Mouse (Mus musculus) liver, postnatal 0 days (tissue): Measurements from ENCODE around the gene Cep104. TPM values are rescaled to one million over a fixed set of nuclear protein-coding genes. Genes with fewer than 3 reads are reported as not detected.

Experiments
- ATAC-seq: fragments of 200-750 bp; cut with Nextera tagmentation; 2 replicates; pipeline ENCODE4 v1.8.0; 2017; ENCODE audit warnings: mild to moderate bottlenecking, moderate library complexity
- DNase-seq: peaks from one replicate; pipeline ENCODE4 v3.0.0-alpha.2; 2016
- H3K27ac ChIP-seq: fragments of 300-500 bp; sonication (generic); 2 replicates; pipeline ENCODE4 v1.5.1; 2014; ENCODE audit warnings: antibody characterized with exemption, moderate library complexity, mild to moderate bottlenecking, low read depth
- H3K27me3 ChIP-seq: fragments of 300-500 bp; sonication (generic); 2 replicates; pipeline ENCODE4 v1.6.1; 2014; ENCODE audit warnings: low read length, control low read depth, mixed read lengths; ENCODE audit not compliant: insufficient read depth
- H3K36me3 ChIP-seq: fragments of 300-500 bp; sonication (generic); replicated peaks from 2 replicates; pipeline ENCODE4 v1.6.1; 2014; ENCODE audit warnings: mild to moderate bottlenecking, control low read depth, low read length, moderate library complexity, mixed read lengths; ENCODE audit not compliant: insufficient read depth
- H3K4me1 ChIP-seq: fragments of 300-500 bp; sonication (generic); 2 replicates; pipeline ENCODE4 v1.6.1; 2014; ENCODE audit warnings: antibody characterized with exemption, mild to moderate bottlenecking, control low read depth; ENCODE audit not compliant: insufficient read depth
- H3K4me2 ChIP-seq: fragments of 300-500 bp; sonication (generic); 2 replicates; pipeline ENCODE4 v1.6.1; 2014; ENCODE audit warnings: low read depth, mild to moderate bottlenecking, low read length, moderate library complexity, mixed read lengths
- H3K4me3 ChIP-seq: fragments of 300-500 bp; sonication (generic); 2 replicates; pipeline ENCODE4 v1.5.1; 2014; ENCODE audit warnings: low read depth, low read length
- H3K9ac ChIP-seq: fragments of 300-500 bp; sonication (generic); replicated peaks from 2 replicates; pipeline ENCODE4 v1.6.1; 2014; ENCODE audit warnings: mild to moderate bottlenecking, moderate library complexity
- H3K9me3 ChIP-seq: fragments of 300-500 bp; sonication (generic); 2 replicates; pipeline ENCODE4 v1.6.1; 2016; ENCODE audit warnings: mild to moderate bottlenecking, control low read depth, low read length, mixed read lengths
- CTCF ChIP-seq: sonication (generic); IDR thresholded peaks from 2 replicates; pipeline ENCODE4 v1.5.1; 2016; ENCODE audit warnings: antibody characterized with exemption, low read depth
- EP300 ChIP-seq: IDR thresholded peaks from 2 replicates; pipeline ENCODE4 v1.6.1; 2016; ENCODE audit warnings: antibody characterized with exemption, low read depth, mild to moderate bottlenecking
- WGBS: fragments of 180-500 bp; shearing (Covaris S2); extraction: QIAGEN DNeasy Blood & Tissue Kit; methylation state at CpG from one replicate; pipeline ENCODE4 v1.1.7; 2014; ENCODE audit not compliant: insufficient replicate concordance; 5-methylcytosine and 5-hydroxymethylcytosine counted together
- polyA plus RNA-seq: library from polyadenylated mRNA; unstranded; fragments of >200 nt; fragmentation: Nextera tagmentation; extraction: Ambion mirVana; gene quantifications from 2 replicates; pipeline ENCODE4 v1.2.1, GENCODE M21; 2015

The Cep104 gene
- polyA plus RNA-seq, 1 experiment from 2014 or later: 2.5 TPM

GRCm38 (mm10) chr4:153975768-153976167, 774 bp downstream of the Cep104 start:
- TF ChIP-seq EP300: no peak
- no peak for TF ChIP-seq CTCF
- 33% methylated on average over 6 of the region's 6 CpGs for WGBS
- Histone ChIP-seq H3K9me3 (no peaks in the 10 kb centered on the region), H3K4me3 (peak overlapping the region; percentile 92), H3K27ac (no peak overlapping the region), H3K36me3 (peaks cover 12% of the 10 kb centered on the region), H3K4me1 (peaks cover 15% of the 10 kb centered on the region), H3K9ac (peak overlapping the region; percentile 84), H3K27me3 (no peaks in the 10 kb centered on the region), H3K4me2 (peak overlapping the region; percentile 99)
- DNase-seq: no peak
- no peak for ATAC-seq

GRCm38 (mm10) chr4:153979243-153979642, 4.2 kb downstream of the Cep104 start:
- ATAC-seq (no peak), DNase-seq (no peak)
- WGBS: 70% methylated on average over 10 of the region's 10 CpGs
- Histone ChIP-seq H3K4me2 (no peak overlapping the region), H3K4me3 (no peak overlapping the region), H3K9ac (no peak overlapping the region), H3K9me3 (no peaks in the 10 kb centered on the region), H3K4me1 (peaks cover 7% of the 10 kb centered on the region), H3K36me3 (peaks cover 26% of the 10 kb centered on the region), H3K27ac (no peak overlapping the region), H3K27me3 (no peaks in the 10 kb centered on the region)
- TF ChIP-seq CTCF (no peak), EP300 (no peak)

DNA sequence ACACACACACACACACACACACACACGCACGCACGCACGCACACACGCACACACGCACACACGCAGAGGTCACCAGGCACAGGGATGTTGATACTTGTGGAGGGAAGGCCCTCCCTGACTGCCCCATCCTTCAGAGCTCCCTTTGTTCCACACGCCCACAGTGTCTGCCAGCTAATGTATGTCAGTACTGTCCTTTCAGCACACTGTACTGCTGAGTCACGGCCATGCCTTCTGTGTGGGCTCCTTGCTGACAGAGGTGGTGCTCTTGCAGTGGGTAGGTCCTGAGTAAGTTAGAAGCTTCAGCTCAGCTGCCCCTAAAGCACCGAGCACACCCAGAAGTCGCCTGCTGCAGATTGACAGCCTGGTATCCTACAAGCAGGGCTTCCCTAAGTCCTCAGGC, 5.5 kb downstream of the Cep104 start:
- Histone ChIP-seq H3K9ac (no peak overlapping the region), H3K27me3 (no peaks in the 10 kb centered on the region), H3K4me1 (peaks cover 7% of the 10 kb centered on the region), H3K36me3 (peaks cover 36% of the 10 kb centered on the region), H3K4me3 (no peak overlapping the region), H3K9me3 (no peaks in the 10 kb centered on the region), H3K4me2 (no peak overlapping the region), H3K27ac (no peak overlapping the region)
- TF ChIP-seq CTCF (no peak), EP300 (no peak)
- ATAC-seq: no peak
- no peak for DNase-seq
- WGBS: 83% methylated on average over 11 of the region's 11 CpGs

DNA sequence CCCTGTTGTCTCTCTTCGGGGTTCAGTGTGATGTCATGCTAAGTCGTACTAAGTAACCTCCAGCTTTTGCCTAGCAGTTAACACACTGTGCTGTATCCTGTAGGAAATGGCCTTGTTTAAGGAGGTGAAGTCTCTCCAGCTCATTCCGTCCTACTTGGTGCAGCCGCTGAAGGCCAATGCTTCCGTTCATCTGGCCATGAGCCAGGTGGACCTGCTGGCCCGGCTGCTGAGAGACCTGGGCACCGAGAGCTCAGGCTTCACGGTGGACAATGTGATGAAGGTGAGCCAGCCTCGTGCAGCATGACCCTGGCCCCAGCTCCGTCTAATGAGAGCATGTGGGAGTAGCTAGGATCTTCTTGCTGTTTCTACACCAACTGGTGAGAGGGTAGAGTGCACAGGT, 17.7 kb downstream of the Cep104 start:
- ATAC-seq (no peak), DNase-seq (no peak)
- H3K4me3 ChIP-seq: no peak overlapping the region
- 84% methylated on average over 10 of the region's 10 CpGs for WGBS
- no peaks in the 10 kb centered on the region for H3K9me3 ChIP-seq
- H3K27me3 ChIP-seq: no peaks in the 10 kb centered on the region
- H3K36me3 ChIP-seq: peaks cover 65% of the 10 kb centered on the region
- H3K27ac ChIP-seq: no peak overlapping the region
- H3K9ac ChIP-seq: no peak overlapping the region
- TF ChIP-seq EP300 (no peak), CTCF (no peak)
- H3K4me1 ChIP-seq: no peaks in the 10 kb centered on the region
- no peak overlapping the region for H3K4me2 ChIP-seq

DNA sequence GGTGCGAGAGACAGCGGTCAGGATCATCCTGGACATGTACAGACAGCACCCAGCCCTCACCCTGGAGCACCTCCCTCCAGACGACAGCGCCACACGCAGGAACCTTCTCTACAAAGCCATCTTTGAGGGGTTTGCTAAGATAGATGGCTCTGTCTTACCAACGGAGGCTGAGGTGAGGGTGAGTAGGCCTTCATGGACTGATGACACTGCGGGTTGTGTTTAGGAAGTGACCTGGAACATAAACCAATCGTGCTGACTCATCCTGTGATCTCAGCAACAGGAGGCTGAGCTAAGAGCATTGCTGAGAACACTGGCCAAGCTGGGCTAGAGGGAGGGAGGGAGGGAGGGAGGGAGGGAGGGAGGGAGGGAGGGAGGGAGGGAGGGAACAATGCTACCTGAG, 18.5 kb downstream of the Cep104 start:
- DNase-seq (no peak), ATAC-seq (no peak)
- 88% methylated on average over 8 of the region's 8 CpGs for whole genome bisulfite sequencing
- Histone ChIP-seq H3K27me3 (no peaks in the 10 kb centered on the region), H3K4me1 (no peaks in the 10 kb centered on the region), H3K36me3 (peaks cover 65% of the 10 kb centered on the region), H3K27ac (no peak overlapping the region), H3K9me3 (no peaks in the 10 kb centered on the region), H3K4me2 (no peak overlapping the region), H3K4me3 (no peak overlapping the region), H3K9ac (no peak overlapping the region)
- TF ChIP-seq CTCF (no peak), EP300 (no peak)

DNA sequence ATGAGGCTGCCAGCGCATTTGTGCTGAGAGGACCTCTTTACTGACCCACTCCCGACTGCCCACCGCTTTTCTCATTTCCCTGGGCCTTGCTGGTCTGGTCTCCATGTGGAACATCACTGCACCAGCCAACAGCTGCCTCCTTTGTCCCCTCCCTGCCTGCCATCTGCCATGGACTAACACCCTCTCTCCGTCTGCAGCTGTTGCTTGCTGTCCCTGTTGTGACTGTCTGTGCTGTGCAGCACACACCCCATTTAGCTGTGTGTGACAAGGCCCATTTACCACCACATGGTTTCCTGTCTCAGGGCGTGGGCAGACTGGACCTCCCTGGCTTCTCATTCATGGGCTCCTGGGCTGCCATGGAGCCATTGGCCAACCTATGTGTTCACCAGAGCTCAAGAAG, 30.5 kb downstream of the Cep104 start:
- 84% methylated on average over 5 of the region's 5 CpGs for WGBS
- peaks cover 21% of the 10 kb centered on the region for H3K36me3 ChIP-seq

DNA sequence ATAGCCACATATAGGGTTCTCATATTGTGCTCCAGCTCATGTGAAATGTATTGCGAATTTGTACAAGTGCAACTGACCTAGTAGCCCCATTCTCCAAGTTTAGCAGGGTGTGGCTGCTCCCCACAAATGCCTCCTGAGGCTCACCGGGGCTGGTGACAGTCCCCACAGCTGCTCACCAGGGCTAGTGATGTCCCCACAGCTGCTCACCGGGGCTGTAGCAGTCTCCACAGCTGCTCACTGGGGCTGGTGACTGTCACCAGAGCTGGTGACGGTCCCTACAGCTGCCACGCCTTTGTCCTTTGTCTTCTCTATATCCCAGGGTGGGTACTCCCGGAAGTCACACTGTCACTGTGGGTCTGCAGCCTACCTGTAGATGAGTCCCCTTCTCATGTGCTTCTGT, 31.3 kb downstream of the Cep104 start:
- H3K36me3 ChIP-seq: peaks cover 21% of the 10 kb centered on the region
- WGBS: 84% methylated on average over 6 of the region's 6 CpGs
- H3K4me3 ChIP-seq: no peak overlapping the region

More for the DNA sequence above, 30.5 kb downstream of the Cep104 start:
- no peak for DNase-seq
- Histone ChIP-seq H3K4me2 (no peak overlapping the region), H3K27me3 (no peaks in the 10 kb centered on the region), H3K4me3 (no peak overlapping the region), H3K9ac (no peak overlapping the region), H3K27ac (no peak overlapping the region), H3K9me3 (no peaks in the 10 kb centered on the region), H3K4me1 (no peaks in the 10 kb centered on the region)
- ATAC-seq: no peak
- TF ChIP-seq CTCF (no peak), EP300 (no peak)

More for the DNA sequence above, 31.3 kb downstream of the Cep104 start:
- Histone ChIP-seq H3K4me1 (peaks cover 2% of the 10 kb centered on the region; the same call in 1 of the 2 replicates), H3K9ac (no peak overlapping the region), H3K27ac (no peak overlapping the region), H3K27me3 (no peaks in the 10 kb centered on the region), H3K9me3 (no peaks in the 10 kb centered on the region), H3K4me2 (no peak overlapping the region)
- ATAC-seq (no peak), DNase-seq (no peak)
- TF ChIP-seq CTCF (no peak), EP300 (no peak)
